Mouse (Mus musculus) heart, postnatal 0 days (tissue): Measurements from ENCODE around the gene Aqp6.

Experiments
- CTCF ChIP-seq: IDR thresholded peaks from 2 replicates; pipeline ENCODE4 v1.5.1; 2016; ENCODE audit warnings: antibody characterized with exemption, control low read depth, low read depth
- EP300 ChIP-seq: IDR thresholded peaks from 2 replicates; pipeline ENCODE4 v1.6.1; 2016; ENCODE audit warnings: antibody characterized with exemption, low read depth

GRCm38 (mm10) chr15:99649067-99649761 lies 48.0 kb downstream of the Aqp6 start:
- TF ChIP-seq CTCF (no peak), EP300 (no peak)
